Mouse (Mus musculus) hindbrain, embryonic 15.5 days (tissue): Measurements from ENCODE around the gene Tfg. TPM values are rescaled to one million over a fixed set of nuclear protein-coding genes. Genes with fewer than 3 reads are reported as not detected.

Experiments
- ATAC-seq: fragments of 200-750 bp; cut with Nextera tagmentation; 2 replicates; pipeline ENCODE4 v1.8.0; 2017; ENCODE audit warnings: low read depth, moderate number of reproducible peaks, moderate TSS enrichment; ENCODE audit not compliant: low FRiP score
- H3K27ac ChIP-seq: fragments of 300-500 bp; sonication (generic); replicated peaks from 2 replicates; pipeline ENCODE4 v1.5.1; 2015; ENCODE audit warnings: mild to moderate bottlenecking, inconsistent platforms
- H3K27me3 ChIP-seq: fragments of 300-500 bp; sonication (generic); 2 replicates; pipeline ENCODE4 v1.6.1; 2015; ENCODE audit warnings: control low read depth, inconsistent platforms
- H3K36me3 ChIP-seq: fragments of 300-500 bp; sonication (generic); 2 replicates; pipeline ENCODE4 v1.6.1; 2015; ENCODE audit warnings: control low read depth, inconsistent platforms
- H3K4me1 ChIP-seq: fragments of 300-500 bp; sonication (generic); replicated peaks from 2 replicates; pipeline ENCODE4 v1.6.1; 2015; ENCODE audit warnings: control low read depth, inconsistent platforms
- H3K4me2 ChIP-seq: fragments of 300-500 bp; sonication (generic); 2 replicates; pipeline ENCODE4 v1.6.1; 2015; ENCODE audit warnings: moderate library complexity, mild to moderate bottlenecking, inconsistent platforms
- H3K4me3 ChIP-seq: fragments of 300-500 bp; sonication (generic); 2 replicates; pipeline ENCODE4 v1.5.1; 2015; ENCODE audit warnings: mild to moderate bottlenecking, inconsistent platforms
- H3K9ac ChIP-seq: fragments of 300-500 bp; sonication (generic); 2 replicates; pipeline ENCODE4 v1.6.1; 2015; ENCODE audit warnings: inconsistent platforms
- H3K9me3 ChIP-seq: fragments of 300-500 bp; sonication (generic); 2 replicates; pipeline ENCODE4 v1.6.1; 2016; ENCODE audit warnings: control low read depth, inconsistent platforms
- WGBS: fragments of 180-500 bp; shearing (Covaris S2); methylation state at CpG from one replicate; pipeline ENCODE4 v1.1.7; 2015; 5-methylcytosine and 5-hydroxymethylcytosine counted together
- polyA plus RNA-seq: library from polyadenylated mRNA; unstranded; fragments of >200 nt; fragmentation: Nextera tagmentation; extraction: Ambion mirVana; gene quantifications from 2 replicates; pipeline ENCODE4 v1.2.1, GENCODE M21; 2015

The Tfg gene
- polyA plus RNA-seq, 1 experiment from 2014 or later: 157 TPM

DNA sequence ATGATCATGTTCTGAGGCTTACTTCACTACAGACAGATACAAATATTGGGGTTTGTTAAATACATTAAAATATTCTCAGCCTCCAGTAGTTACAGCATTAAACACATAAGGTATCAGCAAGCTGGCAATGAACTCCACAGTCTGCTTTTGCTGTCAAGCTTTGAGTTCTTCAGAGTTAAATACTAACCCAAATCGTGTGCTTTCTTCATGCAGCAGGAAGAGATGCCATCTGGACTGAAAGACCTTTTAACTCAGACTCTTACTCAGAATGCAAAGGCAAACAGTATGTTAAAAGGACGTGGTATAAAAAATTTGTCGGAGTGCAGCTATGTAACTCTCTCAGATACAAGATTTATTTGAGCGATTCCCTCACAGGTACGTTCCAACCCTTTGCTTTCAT is 30.5 kb downstream of the Tfg start:
- 92% methylated on average over 5 of the region's 5 CpGs for WGBS
- peaks cover 35% of the 10 kb centered on the region for H3K36me3 ChIP-seq
- no peak overlapping the region for H3K9ac ChIP-seq
- H3K27ac ChIP-seq: no peak overlapping the region
- H3K4me2 ChIP-seq: no peak overlapping the region
- ATAC-seq: no peak
- no peaks in the 10 kb centered on the region for H3K4me1 ChIP-seq
- H3K4me3 ChIP-seq: no peak overlapping the region
- no peaks in the 10 kb centered on the region for H3K9me3 ChIP-seq
- no peaks in the 10 kb centered on the region for H3K27me3 ChIP-seq

DNA sequence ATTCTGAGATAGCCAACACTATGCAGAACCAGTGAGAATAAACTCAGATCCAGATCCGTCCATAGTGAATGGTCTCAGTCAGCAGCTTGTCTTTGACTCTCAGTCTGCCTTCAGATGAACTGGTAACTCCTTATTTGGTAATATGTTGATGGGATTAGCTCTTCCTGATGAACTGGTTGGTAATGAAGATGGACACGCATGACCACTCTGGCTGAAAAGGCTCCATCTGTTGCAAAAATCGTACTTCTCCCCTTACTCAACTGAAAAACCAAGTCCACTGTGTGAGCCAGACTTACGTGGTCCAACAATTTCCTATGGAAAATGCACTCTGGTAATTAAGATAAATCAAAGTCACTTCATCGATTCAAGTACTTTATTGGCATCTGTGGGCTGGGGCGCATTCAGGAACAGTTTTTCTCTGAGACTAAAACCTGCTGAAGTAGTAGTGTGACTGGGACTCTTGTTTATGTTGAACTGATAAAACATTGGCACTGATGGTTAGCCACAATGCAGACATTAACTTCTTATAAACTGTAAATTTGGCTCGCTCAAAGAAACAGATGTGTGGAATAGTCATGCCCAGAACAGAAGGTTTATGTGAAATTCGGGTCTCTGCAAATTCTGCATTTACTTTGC is 36.1 kb downstream of the Tfg start:
- 68% methylated on average over 8 of the region's 8 CpGs for WGBS
- ATAC-seq: no peak; the same call in 1 of the 2 replicates
- no peak overlapping the region for H3K4me2 ChIP-seq
- no peaks in the 10 kb centered on the region for H3K27me3 ChIP-seq
- H3K4me3 ChIP-seq: no peak overlapping the region
- H3K27ac ChIP-seq: no peak overlapping the region
- no peak overlapping the region for H3K9ac ChIP-seq
- H3K9me3 ChIP-seq: no peaks in the 10 kb centered on the region
- H3K36me3 ChIP-seq: peaks cover 9% of the 10 kb centered on the region; the same call in 1 of the 2 replicates
- H3K4me1 ChIP-seq: no peaks in the 10 kb centered on the region

DNA sequence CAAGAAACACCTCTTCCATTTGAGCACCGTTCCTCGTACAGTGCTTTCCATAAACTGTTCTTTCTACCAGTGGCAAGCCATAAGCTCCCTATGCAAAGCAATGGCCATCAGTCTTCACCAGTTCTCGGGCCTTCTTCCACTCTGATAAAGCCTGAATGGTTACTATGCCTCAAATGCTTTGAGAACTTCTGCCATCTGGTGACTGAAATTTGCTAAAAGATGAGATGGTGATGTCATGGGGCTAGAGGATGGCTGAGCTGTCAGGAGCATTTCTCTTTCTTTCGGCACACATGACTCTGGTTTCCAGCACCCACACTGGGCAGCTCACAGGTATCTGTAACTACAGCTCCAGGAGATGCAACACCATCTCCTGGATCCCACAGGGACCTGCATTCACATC is 40.1 kb downstream of the Tfg start:
- Histone ChIP-seq H3K36me3 (no peaks in the 10 kb centered on the region), H3K27me3 (no peaks in the 10 kb centered on the region), H3K27ac (no peak overlapping the region), H3K4me1 (no peaks in the 10 kb centered on the region), H3K4me2 (no peak overlapping the region), H3K9me3 (no peaks in the 10 kb centered on the region), H3K4me3 (no peak overlapping the region), H3K9ac (no peak overlapping the region)
- ATAC-seq: peak; percentile 87
- 70% methylated on average over 4 of the region's 4 CpGs for WGBS

DNA sequence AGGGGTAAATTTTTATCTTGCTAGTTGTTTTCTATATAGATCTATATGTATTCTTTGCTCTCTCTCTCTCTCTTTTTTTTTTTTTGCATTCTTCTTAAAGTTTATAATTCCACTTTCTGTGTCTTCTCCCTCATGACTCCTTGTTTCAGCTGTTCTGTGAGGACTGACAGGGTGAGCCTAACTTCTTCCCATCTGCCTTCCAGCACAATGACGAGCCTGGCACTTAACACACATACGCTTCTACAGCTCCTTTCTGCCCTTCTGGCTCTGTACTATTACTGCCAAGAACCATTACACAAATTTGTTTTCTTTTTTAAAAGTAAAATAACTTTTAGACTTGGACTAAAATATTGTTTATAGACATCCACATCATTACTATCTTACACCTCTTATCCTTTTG is 43.8 kb downstream of the Tfg start:
- Histone ChIP-seq H3K9ac (no peak overlapping the region), H3K4me1 (no peaks in the 10 kb centered on the region), H3K27me3 (no peaks in the 10 kb centered on the region), H3K4me3 (no peak overlapping the region), H3K9me3 (no peaks in the 10 kb centered on the region), H3K36me3 (no peaks in the 10 kb centered on the region), H3K27ac (no peak overlapping the region), H3K4me2 (no peak overlapping the region)
- WGBS: 88% methylated on average over 2 of the region's 2 CpGs
- no peak for ATAC-seq

DNA sequence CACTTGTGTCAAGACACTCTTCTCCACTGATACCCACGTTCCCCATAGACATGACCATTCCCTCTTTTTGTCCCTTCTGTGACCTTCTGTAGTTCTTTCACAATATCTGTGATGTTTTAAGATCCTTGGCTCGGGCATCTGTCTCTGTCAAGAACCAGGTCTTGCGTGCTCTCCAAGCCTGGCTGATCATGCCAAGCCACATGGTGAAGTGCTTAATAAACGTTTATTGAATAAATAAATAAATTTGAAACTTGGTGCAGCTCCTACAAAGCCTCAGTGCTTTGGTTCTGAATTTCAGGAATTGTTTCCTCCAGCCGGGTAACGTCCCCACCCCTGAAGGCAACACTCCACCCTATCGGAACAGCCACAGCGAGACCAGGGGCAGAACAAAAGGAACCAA is 46.3 kb downstream of the Tfg start:
- H3K36me3 ChIP-seq: no peaks in the 10 kb centered on the region
- no peaks in the 10 kb centered on the region for H3K4me1 ChIP-seq
- no peak for ATAC-seq
- 86% methylated on average over 8 of the region's 8 CpGs for WGBS
- no peak overlapping the region for H3K4me2 ChIP-seq
- H3K4me3 ChIP-seq: no peak overlapping the region
- H3K27me3 ChIP-seq: no peaks in the 10 kb centered on the region
- no peak overlapping the region for H3K27ac ChIP-seq
- no peak overlapping the region for H3K9ac ChIP-seq
- no peaks in the 10 kb centered on the region for H3K9me3 ChIP-seq

DNA sequence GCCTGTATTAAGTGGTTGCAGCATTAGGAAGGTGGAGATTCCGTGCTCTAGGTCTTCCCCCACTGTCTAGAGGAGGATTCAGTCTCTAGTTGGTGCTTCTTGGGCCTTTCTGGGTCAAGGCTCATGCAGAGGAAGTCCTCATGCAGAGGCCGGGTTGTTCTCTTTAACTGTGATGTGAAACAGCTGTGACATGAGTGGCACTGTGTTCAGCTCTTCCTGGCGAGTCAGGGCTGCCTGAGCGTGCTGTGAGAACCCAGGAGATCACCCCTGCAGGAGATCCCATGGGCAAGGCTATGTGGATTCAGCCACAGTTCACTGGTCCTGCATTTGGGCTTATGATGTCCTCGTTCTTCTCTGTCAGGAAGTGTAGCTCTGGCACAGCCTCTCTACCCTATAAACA is 47.7 kb downstream of the Tfg start:
- 90% methylated on average over 5 of the region's 5 CpGs for WGBS
- H3K36me3 ChIP-seq: no peaks in the 10 kb centered on the region
- no peak overlapping the region for H3K9ac ChIP-seq
- no peak overlapping the region for H3K4me3 ChIP-seq
- no peaks in the 10 kb centered on the region for H3K27me3 ChIP-seq
- no peak overlapping the region for H3K27ac ChIP-seq
- H3K4me2 ChIP-seq: no peak overlapping the region
- H3K9me3 ChIP-seq: no peaks in the 10 kb centered on the region
- ATAC-seq: no peak
- H3K4me1 ChIP-seq: no peaks in the 10 kb centered on the region

DNA sequence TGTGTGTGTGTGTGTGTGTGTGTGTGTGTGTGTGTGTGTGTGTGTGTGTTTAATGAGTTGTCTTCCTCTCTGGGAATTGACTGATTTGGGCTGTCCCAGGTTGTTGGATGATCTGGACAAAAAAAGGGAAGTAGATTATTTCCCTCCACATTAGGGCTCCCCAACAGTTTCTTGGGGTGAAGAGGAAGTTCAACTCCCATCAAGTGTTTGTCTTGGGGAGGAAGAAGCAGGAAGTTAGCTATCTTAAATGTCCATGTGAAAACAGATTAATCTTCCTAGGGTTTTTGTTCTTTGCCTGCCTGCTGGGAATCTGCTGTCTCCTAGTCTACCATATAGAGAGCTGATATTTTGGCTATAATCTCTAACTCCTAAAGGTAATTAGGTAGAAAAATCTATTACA is 58.4 kb downstream of the Tfg start:
- H3K4me1 ChIP-seq: no peaks in the 10 kb centered on the region
- H3K4me2 ChIP-seq: no peak overlapping the region
- H3K9me3 ChIP-seq: no peaks in the 10 kb centered on the region
- no peak overlapping the region for H3K9ac ChIP-seq
- H3K27ac ChIP-seq: no peak overlapping the region
- no peaks in the 10 kb centered on the region for H3K27me3 ChIP-seq
- H3K4me3 ChIP-seq: no peak overlapping the region
- H3K36me3 ChIP-seq: no peaks in the 10 kb centered on the region
- no peak for ATAC-seq

DNA sequence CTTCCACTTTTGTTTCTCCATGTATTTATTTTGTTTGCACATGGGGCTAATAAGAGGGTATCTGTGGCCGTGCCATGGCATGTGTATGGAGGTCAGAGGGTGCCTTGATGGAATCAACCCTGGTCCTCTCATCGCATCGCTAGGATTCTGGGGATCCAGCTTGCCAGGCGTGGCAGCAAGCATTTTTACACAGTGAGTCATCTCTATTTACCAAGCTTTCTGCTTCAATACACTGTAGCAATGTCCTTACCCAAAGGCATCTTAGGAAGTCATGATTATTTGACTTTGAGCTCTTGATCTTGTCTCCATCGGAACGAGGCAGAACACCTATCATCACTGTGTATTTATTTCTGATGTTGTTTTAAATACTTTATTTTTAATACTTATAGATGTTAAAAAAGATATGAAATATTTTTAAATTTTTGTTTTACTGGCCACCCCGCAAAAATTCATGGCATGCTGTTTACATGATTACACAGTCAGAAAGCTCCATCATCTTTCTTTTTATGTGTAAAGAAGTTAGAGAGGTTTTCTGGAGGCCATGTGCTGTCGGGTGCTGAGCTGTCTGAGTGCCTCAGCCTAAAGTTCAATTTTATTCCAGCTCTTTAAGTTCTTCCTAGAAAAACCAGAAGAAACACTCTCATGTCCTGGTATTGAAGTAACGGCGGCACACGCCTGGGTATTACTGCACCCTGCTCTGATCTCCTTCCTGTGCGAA is 61.9 kb downstream of the Tfg start:
- ATAC-seq: no peak
- Histone ChIP-seq H3K4me3 (no peak overlapping the region), H3K4me2 (no peak overlapping the region)

DNA sequence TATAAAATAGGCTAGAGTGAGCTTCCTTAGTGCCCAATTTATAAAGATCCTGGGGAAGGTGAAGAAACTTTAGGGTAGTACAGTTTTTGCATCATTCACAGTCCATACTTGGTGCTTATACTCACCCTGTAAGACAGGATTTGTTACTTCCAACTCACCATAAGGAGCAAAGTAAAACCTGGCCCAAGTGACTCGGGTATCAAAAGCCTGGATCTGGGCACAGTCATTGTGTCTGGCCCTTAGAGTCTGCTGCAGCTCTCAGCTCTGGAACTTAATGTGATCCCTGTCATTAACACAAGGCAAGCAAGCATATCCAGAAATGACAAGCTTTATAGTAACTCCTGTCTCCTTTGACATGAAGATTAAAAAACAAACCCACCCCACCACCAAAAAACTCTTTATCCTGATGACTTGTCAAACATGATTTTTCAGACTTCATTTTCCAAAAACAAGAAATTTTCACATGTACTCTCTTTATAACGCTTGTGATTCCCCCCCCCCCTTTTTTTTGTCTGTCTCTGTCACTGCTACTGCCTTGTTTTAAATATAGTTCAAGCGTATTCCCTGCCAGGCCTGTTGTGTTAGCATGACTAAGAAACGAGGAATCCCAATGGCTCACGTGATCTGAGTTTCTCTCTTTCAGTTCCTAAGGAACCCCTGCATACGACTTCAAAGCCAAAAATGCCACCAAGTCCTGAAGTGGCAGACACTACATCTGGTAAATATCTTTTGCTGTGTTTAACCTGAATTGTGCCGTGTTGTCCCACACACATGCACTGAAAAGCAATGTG is 70.7 kb downstream of the Tfg start:
- Histone ChIP-seq H3K4me2 (no peak overlapping the region), H3K27me3 (no peaks in the 10 kb centered on the region), H3K9ac (no peak overlapping the region), H3K9me3 (no peaks in the 10 kb centered on the region), H3K27ac (no peak overlapping the region), H3K36me3 (no peaks in the 10 kb centered on the region), H3K4me1 (no peaks in the 10 kb centered on the region), H3K4me3 (no peak overlapping the region)
- WGBS: 63% methylated on average over 7 of the region's 7 CpGs
- no peak for ATAC-seq

More for the DNA sequence above, 61.9 kb downstream of the Tfg start:
- Histone ChIP-seq H3K36me3 (no peaks in the 10 kb centered on the region), H3K27me3 (no peaks in the 10 kb centered on the region), H3K4me1 (no peaks in the 10 kb centered on the region), H3K9ac (no peak overlapping the region), H3K9me3 (no peaks in the 10 kb centered on the region), H3K27ac (no peak overlapping the region)
- 90% methylated on average over 12 of the region's 12 CpGs for WGBS

DNA sequence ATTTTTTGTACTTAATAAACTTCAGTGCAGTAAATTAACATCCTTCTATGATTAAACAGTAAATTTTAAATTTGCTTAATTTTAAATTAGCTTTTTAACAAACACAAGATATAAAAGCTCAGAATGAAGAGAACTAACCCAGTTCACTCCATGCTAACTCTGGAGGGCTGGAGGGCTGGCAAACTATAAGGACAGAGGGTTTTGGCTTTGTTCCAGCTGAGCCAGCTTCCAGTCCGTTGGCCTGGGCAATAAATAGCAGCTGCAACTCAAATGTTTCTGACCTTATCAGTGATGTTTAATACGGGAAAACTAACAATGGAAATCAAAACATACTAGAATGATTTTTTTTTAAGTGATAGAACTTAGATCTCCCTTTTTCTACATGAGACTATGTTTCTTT is 72.0 kb downstream of the Tfg start:
- Histone ChIP-seq H3K4me3 (no peak overlapping the region), H3K9me3 (no peaks in the 10 kb centered on the region), H3K27ac (no peak overlapping the region), H3K4me2 (no peak overlapping the region), H3K36me3 (no peaks in the 10 kb centered on the region), H3K9ac (no peak overlapping the region), H3K4me1 (no peaks in the 10 kb centered on the region), H3K27me3 (no peaks in the 10 kb centered on the region)
- WGBS: 24% methylated on average over 2 of the region's 2 CpGs
- ATAC-seq: no peak
